Mouse (Mus musculus): Measurements from ENCODE around the gene Amigo2. TPM values are rescaled to one million over a fixed set of nuclear protein-coding genes. Genes with fewer than 3 reads are reported as not detected.
"Not testable (repeated sequence)": the region's sequence is repeated elsewhere in the genome, so short reads cannot be mapped to it uniquely, and the experiment has no call there.

Gene Amigo2
- polyA plus RNA-seq, 1 experiment, result 0.71 TPM

DNA sequence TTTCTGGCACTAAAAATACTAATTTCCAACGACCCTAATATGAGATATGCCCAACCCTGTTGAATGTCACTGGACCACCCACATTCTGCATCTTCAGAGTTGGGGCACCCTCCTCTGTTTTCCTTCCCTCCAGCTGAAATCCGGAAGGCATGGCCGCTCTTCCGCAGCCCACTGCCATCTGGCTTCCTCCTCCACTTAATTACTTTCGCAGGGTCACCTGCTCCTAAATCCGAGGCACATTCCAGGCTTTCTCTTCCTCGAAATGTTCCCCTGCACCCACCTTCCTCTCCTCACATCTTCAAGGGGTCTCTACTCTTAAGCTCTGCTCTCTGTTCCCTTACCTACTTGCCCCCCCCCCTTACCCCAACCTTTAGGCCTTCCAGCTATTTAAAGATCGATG lies 23.1 kb downstream of the Amigo2 start:
- Histone ChIP-seq H3K36me3 (ENCODE audit: control insufficient read depth, insufficient read depth) (no peaks in the 10 kb centered on the region), H3K79me3 (ENCODE audit: low read depth) (no peaks in the 10 kb centered on the region), H3K27me3 (ENCODE audit: control insufficient read depth, insufficient read depth, insufficient read length) (no peaks in the 10 kb centered on the region), H3ac (ENCODE audit: control insufficient read depth, insufficient read length, low read depth) (no peak overlapping the region), H3K79me2 (ENCODE audit: control insufficient read depth, insufficient read depth) (no peaks in the 10 kb centered on the region), H3K4me3 (ENCODE audit: insufficient read depth, poor library complexity, severe bottlenecking) (no peak overlapping the region)
- no peak for TF ChIP-seq CTCF (IDR thresholded peaks at IDR 0.05; ENCODE audit: control insufficient read depth, insufficient read depth, insufficient read length)
- TF ChIP-seq MYOG (IDR thresholded peaks at IDR 0.05; ENCODE audit: control insufficient read depth, extremely low read depth, insufficient read length), result no peak
- no peak for TF ChIP-seq MYOD1 (IDR thresholded peaks at IDR 0.05; ENCODE audit: control insufficient read depth, insufficient read length, low read depth)
- no peak for TF ChIP-seq FOSL1 (IDR thresholded peaks at IDR 0.05; ENCODE audit: insufficient read depth, low read length, poor library complexity, severe bottlenecking)
- TF ChIP-seq USF1 (IDR thresholded peaks at IDR 0.05; ENCODE audit: low read depth), result no peak
- no peak for TF ChIP-seq MAX (IDR thresholded peaks at IDR 0.05)
- TF ChIP-seq CEBPB (IDR thresholded peaks at IDR 0.05; ENCODE audit: low read depth), result no peak

- TF ChIP-seq FOSL1 (IDR thresholded peaks at IDR 0.05; ENCODE audit: insufficient read depth, low read length, poor library complexity, severe bottlenecking), result no peak
- TF ChIP-seq MAX (IDR thresholded peaks at IDR 0.05), result no peak
- no peak for TF ChIP-seq MYOD1 (IDR thresholded peaks at IDR 0.05; ENCODE audit: control insufficient read depth, insufficient read length, low read depth)
- no peak for TF ChIP-seq CTCF (IDR thresholded peaks at IDR 0.05; ENCODE audit: control insufficient read depth, insufficient read depth, insufficient read length)
- H3K27me3 ChIP-seq (ENCODE audit: control insufficient read depth, insufficient read depth, insufficient read length), result no peaks in the 10 kb centered on the region
- no peaks in the 10 kb centered on the region for H3K79me3 ChIP-seq (ENCODE audit: low read depth)
- no peaks in the 10 kb centered on the region for H3K79me2 ChIP-seq (ENCODE audit: control insufficient read depth, insufficient read depth)
- no peaks in the 10 kb centered on the region for H3K36me3 ChIP-seq (ENCODE audit: control insufficient read depth, insufficient read depth)
- no peak overlapping the region for H3K4me3 ChIP-seq (ENCODE audit: insufficient read depth, poor library complexity, severe bottlenecking)
- H3ac ChIP-seq (ENCODE audit: control insufficient read depth, insufficient read length, low read depth), result no peak overlapping the region
Observed at GRCm38 (mm10) chr15:97223431-97223830, 23.7 kb downstream of the Amigo2 start.

- Histone ChIP-seq H3ac (ENCODE audit: control insufficient read depth, insufficient read length, low read depth) (no peak overlapping the region), H3K4me3 (ENCODE audit: insufficient read depth, poor library complexity, severe bottlenecking) (no peak overlapping the region), H3K36me3 (ENCODE audit: control insufficient read depth, insufficient read depth) (no peaks in the 10 kb centered on the region), H3K79me2 (ENCODE audit: control insufficient read depth, insufficient read depth) (no peaks in the 10 kb centered on the region), H3K79me3 (ENCODE audit: low read depth) (no peaks in the 10 kb centered on the region), H3K27me3 (ENCODE audit: control insufficient read depth, insufficient read depth, insufficient read length) (no peaks in the 10 kb centered on the region)
- TF ChIP-seq USF1 (IDR thresholded peaks at IDR 0.05; ENCODE audit: low read depth), result peak; percentile 63
- no peak for TF ChIP-seq FOSL1 (IDR thresholded peaks at IDR 0.05; ENCODE audit: insufficient read depth, low read length, poor library complexity, severe bottlenecking)
- no peak for TF ChIP-seq CTCF (IDR thresholded peaks at IDR 0.05; ENCODE audit: control insufficient read depth, insufficient read depth, insufficient read length)
- TF ChIP-seq CEBPB (IDR thresholded peaks at IDR 0.05; ENCODE audit: low read depth), result no peak
- no peak for TF ChIP-seq MYOD1 (IDR thresholded peaks at IDR 0.05; ENCODE audit: control insufficient read depth, insufficient read length, low read depth)
- no peak for TF ChIP-seq MYOG (IDR thresholded peaks at IDR 0.05; ENCODE audit: control insufficient read depth, extremely low read depth, insufficient read length)
- no peak for TF ChIP-seq MAX (IDR thresholded peaks at IDR 0.05)
Observed at GRCm38 (mm10) chr15:97216843-97217242, 30.2 kb downstream of the Amigo2 start.

- Histone ChIP-seq H3ac (ENCODE audit: control insufficient read depth, insufficient read length, low read depth) (no peak overlapping the region), H3K36me3 (ENCODE audit: control insufficient read depth, insufficient read depth) (no peaks in the 10 kb centered on the region), H3K4me3 (ENCODE audit: insufficient read depth, poor library complexity, severe bottlenecking) (no peak overlapping the region), H3K79me2 (ENCODE audit: control insufficient read depth, insufficient read depth) (no peaks in the 10 kb centered on the region), H3K79me3 (ENCODE audit: low read depth) (no peaks in the 10 kb centered on the region), H3K27me3 (ENCODE audit: control insufficient read depth, insufficient read depth, insufficient read length) (no peaks in the 10 kb centered on the region)
- no peak for TF ChIP-seq MAX (IDR thresholded peaks at IDR 0.05)
- no peak for TF ChIP-seq CEBPB (IDR thresholded peaks at IDR 0.05; ENCODE audit: low read depth)
- TF ChIP-seq CTCF (IDR thresholded peaks at IDR 0.05; ENCODE audit: control insufficient read depth, insufficient read depth, insufficient read length), result no peak
Observed at GRCm38 (mm10) chr15:97212501-97213477, 34.3 kb downstream of the Amigo2 start.

DNA sequence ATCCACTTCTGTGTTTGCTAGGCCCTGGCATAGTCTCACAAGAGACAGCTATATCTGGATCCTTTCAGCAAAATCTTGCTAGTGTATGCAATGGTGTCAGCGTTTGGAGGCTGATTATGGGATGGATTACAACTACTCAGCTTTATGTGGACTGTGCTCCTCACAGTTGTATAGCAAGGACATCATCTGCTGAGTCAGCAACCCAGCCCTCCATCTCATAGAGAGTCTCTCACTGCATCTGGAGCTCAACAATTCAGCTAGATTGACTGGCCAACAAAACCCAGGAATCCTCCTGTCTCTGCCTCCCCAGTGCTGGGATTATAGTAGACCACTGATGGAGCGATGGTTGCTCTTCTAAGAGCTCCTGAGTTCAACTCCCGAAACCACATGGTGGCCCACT lies 37.3 kb downstream of the Amigo2 start:
- not testable (repeated sequence) for H3K27me3 ChIP-seq (ENCODE audit: control insufficient read depth, insufficient read depth, insufficient read length); H3ac ChIP-seq (ENCODE audit: control insufficient read depth, insufficient read length, low read depth); H3K4me3 ChIP-seq (ENCODE audit: insufficient read depth, poor library complexity, severe bottlenecking); H3K79me2 ChIP-seq (ENCODE audit: control insufficient read depth, insufficient read depth); H3K79me3 ChIP-seq (ENCODE audit: low read depth); H3K36me3 ChIP-seq (ENCODE audit: control insufficient read depth, insufficient read depth)

GRCm38 (mm10) chr15:97206506-97206905 lies 40.6 kb downstream of the Amigo2 start:
- Histone ChIP-seq H3K36me3 (ENCODE audit: control insufficient read depth, insufficient read depth) (no peaks in the 10 kb centered on the region), H3K4me3 (ENCODE audit: insufficient read depth, poor library complexity, severe bottlenecking) (no peak overlapping the region), H3K79me3 (ENCODE audit: low read depth) (no peaks in the 10 kb centered on the region), H3K27me3 (ENCODE audit: control insufficient read depth, insufficient read depth, insufficient read length) (no peaks in the 10 kb centered on the region), H3K79me2 (ENCODE audit: control insufficient read depth, insufficient read depth) (no peaks in the 10 kb centered on the region), H3ac (ENCODE audit: control insufficient read depth, insufficient read length, low read depth) (no peak overlapping the region)
- no peak for TF ChIP-seq MYOG (IDR thresholded peaks at IDR 0.05; ENCODE audit: control insufficient read depth, extremely low read depth, insufficient read length)
- TF ChIP-seq MYOD1 (IDR thresholded peaks at IDR 0.05; ENCODE audit: control insufficient read depth, insufficient read length, low read depth), result no peak
- no peak for TF ChIP-seq FOSL1 (IDR thresholded peaks at IDR 0.05; ENCODE audit: insufficient read depth, low read length, poor library complexity, severe bottlenecking)
- TF ChIP-seq CTCF (IDR thresholded peaks at IDR 0.05; ENCODE audit: control insufficient read depth, insufficient read depth, insufficient read length), result no peak
- no peak for TF ChIP-seq CEBPB (IDR thresholded peaks at IDR 0.05; ENCODE audit: low read depth)
- TF ChIP-seq USF1 (IDR thresholded peaks at IDR 0.05; ENCODE audit: low read depth), result no peak
- no peak for TF ChIP-seq MAX (IDR thresholded peaks at IDR 0.05)

Data from C2C12 (cell line).